Mouse (Mus musculus) brown adipose tissue, adult 24 weeks (tissue): ENCODE measurements around the gene Esrrg. TPM values are rescaled to one million over a fixed set of nuclear protein-coding genes. Genes with fewer than 3 reads are reported as not detected.

Source experiments
- H3K27ac ChIP-seq: fragments of 200-500 bp; replicated peaks from 2 replicates; pipeline ENCODE4 v1.5.1; 2012; ENCODE audit warnings: low read depth, mild to moderate bottlenecking, low read length
- H3K4me1 ChIP-seq: fragments of 200-500 bp; 2 replicates; pipeline ENCODE4 v1.6.1; 2012; ENCODE audit warnings: low read length, mixed read lengths; ENCODE audit not compliant: control insufficient read depth, insufficient read depth, insufficient read length
- H3K4me3 ChIP-seq: fragments of 200-500 bp; 2 replicates; pipeline ENCODE4 v1.5.1; 2012; ENCODE audit warnings: low read depth, mild to moderate bottlenecking, low read length, moderate library complexity; ENCODE audit not compliant: insufficient read depth
- polyA plus RNA-seq: library from polyadenylated mRNA; stranded (reverse); fragments of >200 nt; gene quantifications from 2 replicates; pipeline ENCODE4 v1.2.4, GENCODE M21; 2012; ENCODE audit not compliant: missing spikeins, insufficient read depth, insufficient read length

The Esrrg gene
- polyA plus RNA-seq, 1 experiment: 12.5 TPM

DNA sequence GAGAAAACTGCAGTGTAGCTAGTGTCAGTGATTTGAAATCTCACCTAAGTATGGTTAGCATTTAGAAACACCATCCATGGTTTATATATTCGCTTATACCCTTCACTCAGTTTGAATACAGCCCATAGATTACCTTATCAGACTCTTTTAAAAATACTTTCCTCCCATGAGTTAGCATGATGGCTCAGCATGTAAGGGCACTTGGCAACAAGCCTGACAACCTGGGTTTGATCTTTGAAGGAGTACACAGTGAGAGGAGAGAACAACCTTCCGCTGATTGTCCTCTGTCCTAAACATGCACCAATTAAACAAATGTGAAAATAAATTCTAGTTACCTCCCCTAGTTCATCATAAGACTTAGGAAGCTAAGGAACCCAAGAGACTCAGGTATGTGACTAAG, 550.5 kb downstream of the Esrrg start:
- Histone ChIP-seq H3K27ac (no peak overlapping the region), H3K4me1 (no peaks in the 10 kb centered on the region), H3K4me3 (no peak overlapping the region)

DNA sequence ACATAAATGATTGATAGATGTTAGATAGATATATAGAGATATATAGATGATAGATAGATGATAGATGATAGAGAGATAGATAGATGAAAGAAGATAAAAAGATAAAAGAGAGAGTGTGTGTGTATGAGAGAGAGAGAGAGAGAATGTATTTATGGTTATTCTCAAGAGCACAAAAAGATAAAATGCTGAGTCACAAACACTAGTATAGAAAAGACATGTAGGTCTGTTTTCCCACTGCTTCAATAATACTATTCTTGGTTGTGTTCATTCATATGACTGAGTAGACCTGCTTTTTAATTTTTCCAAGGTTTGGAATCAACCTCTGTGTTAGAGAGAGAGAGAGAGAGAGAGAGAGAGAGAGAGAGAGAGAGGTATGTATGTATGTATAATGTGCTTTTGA, 554.5 kb downstream of the Esrrg start:
- Histone ChIP-seq H3K4me1 (no peaks in the 10 kb centered on the region), H3K27ac (no peak overlapping the region), H3K4me3 (no peak overlapping the region)

DNA sequence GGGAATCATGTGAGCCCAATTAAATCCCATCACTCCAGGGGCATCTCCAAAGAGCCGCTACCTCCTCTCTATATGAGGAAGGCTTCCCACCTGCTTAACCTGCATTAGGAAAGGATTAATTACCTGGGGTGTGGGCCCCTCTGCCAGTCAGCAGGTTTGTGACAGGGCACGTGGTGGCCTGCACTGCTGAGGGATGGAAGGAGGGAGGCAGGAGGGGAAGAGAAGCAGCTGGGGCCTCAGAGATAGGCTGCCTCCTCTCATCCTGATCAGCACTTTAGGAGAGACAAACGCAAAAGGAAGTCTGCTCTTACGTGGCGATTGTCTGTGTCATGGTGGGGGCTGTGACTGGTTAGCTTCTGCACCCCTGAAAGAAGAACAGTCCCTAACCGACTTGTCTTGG, 555.7 kb downstream of the Esrrg start:
- H3K4me3 ChIP-seq: no peak overlapping the region
- H3K4me1 ChIP-seq: no peaks in the 10 kb centered on the region
- H3K27ac ChIP-seq: no peak overlapping the region

DNA sequence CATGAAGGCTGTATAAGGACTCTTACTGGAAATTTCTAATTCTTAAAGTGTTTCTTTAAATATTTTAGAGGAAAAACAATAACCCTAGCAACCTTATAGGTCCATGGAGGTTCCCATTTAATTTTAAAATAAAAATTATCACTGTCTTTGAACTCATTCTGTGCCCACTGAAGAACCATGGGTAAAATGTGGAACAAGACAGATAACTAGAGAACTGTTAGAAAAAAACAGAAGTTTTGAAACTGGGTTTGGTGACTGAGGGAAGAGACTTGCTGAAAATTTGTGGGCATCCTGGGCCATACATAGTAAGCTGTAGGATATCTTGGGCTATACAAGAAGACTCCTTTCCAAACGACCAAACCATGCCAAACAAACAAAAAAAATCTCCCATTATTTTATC, 565.3 kb downstream of the Esrrg start:
- Histone ChIP-seq H3K27ac (no peak overlapping the region), H3K4me3 (no peak overlapping the region), H3K4me1 (peaks cover 6% of the 10 kb centered on the region; the same call in 1 of the 2 replicates)

DNA sequence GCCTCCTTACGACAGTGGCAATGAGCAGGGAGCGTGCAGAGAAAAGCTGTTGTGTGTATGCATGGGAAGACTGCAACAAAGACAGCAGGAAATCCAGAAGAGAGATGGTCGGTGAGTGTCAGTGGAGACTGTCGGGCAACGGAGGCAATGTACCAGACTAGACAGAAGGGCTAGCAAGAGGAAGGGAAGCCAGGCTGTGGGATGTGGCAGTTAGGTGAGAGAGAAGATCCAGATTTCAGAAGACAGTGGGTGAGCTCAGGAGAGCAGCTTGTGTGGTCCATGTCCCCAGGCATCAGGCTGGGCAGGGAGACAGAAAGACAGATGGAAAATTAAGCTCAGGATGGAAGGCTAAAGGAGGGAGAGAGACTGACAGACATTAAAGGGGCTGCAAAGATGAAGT, 574.4 kb downstream of the Esrrg start:
- Histone ChIP-seq H3K27ac (no peak overlapping the region), H3K4me3 (no peak overlapping the region), H3K4me1 (no peaks in the 10 kb centered on the region)

DNA sequence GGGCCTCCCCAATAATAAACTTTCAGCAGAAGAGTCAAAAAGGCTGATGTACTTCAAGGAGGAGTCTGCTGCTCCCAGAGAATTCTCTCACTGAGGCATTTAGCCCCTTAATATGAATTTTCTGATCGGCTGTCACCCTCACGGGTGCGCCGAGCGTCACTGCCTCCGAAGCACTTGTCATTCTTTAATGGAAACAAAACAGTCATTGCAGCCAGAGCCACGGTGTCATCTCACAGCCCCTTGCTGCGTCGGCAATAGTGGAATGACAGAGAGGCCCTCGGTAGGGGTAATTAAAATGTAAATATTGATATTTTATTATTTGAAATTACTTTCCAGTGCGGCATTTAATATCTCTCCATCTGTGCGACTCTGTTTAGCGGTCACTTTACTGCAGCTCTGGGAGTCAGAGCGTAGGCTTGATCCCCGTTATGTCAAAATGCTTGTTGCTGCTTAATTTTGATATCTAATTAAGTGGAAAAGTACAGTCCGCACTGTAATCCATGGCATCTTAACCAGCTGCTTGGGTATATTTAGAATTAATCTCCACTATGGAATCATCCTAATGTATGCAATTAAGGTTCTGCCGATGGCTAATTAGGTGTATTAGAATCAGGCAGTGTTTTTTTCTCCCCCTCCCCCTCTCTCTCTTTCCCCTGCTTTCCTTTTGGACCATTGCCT, 578.0 kb downstream of the Esrrg start:
- Histone ChIP-seq H3K4me3 (no peak overlapping the region), H3K27ac (no peak overlapping the region), H3K4me1 (no peaks in the 10 kb centered on the region)

DNA sequence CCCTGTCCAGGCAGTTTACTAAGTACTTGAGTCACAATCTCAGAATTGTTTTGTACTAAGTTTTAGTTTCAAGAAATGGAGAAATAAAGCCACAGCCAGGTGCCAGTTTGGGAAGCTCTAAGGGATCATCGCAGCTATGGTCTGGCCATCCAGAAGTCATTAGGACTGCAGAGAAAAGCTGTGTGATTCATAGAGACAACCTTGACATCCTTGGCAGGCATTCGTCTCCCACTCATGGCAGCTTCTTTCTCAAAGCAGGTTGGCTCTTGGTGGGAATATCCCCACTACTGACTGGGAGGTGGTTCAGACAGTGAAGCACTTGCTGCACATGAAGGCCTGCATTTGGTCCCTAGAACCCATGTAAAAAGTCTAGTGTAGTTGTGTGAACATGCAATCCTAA, 584.4 kb downstream of the Esrrg start:
- H3K4me1 ChIP-seq: no peaks in the 10 kb centered on the region

DNA sequence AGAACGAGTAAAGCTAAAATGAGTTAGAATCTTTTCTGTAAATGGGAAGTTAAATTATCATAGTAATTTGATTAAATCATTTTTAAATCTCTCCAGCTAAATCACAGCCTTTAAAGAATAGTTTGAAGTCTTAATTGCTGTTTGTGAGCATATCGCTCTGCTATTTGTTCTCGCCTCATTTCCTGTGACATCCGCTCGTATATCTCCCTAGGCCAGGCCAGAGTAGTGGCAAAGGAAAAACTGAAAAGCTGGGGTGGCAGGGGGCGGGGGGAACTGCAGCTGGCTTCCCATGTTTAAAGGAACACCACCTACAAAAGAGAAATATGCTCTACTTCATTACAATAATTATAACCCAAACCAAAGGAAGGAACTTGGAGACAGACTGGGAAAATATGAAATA, 598.8 kb downstream of the Esrrg start:
- H3K4me3 ChIP-seq: no peak overlapping the region
- H3K27ac ChIP-seq: no peak overlapping the region
- no peaks in the 10 kb centered on the region for H3K4me1 ChIP-seq

More for the DNA sequence above, 584.4 kb downstream of the Esrrg start:
- Histone ChIP-seq H3K4me3 (no peak overlapping the region), H3K27ac (no peak overlapping the region)

DNA sequence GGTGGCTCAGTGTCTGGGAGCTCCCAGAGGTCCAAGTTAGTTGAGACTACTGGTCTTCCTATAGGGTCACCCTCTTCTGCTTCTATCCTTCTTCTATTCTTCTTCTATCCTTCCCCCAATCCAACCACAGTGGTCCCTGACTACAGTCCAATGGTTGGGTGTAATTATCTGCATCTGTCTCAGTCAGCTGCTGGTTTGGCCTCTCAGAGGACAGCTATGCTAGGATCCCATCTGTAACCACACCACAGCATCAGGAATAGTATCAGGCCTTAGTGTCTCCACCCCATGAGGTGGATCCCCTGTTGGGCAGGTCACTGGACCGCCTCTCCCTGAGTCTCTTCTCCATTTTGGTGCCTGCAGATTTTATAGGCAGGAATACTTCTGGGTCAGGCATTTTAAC, 600.4 kb downstream of the Esrrg start:
- Histone ChIP-seq H3K27ac (no peak overlapping the region), H3K4me1 (no peaks in the 10 kb centered on the region), H3K4me3 (no peak overlapping the region)

DNA sequence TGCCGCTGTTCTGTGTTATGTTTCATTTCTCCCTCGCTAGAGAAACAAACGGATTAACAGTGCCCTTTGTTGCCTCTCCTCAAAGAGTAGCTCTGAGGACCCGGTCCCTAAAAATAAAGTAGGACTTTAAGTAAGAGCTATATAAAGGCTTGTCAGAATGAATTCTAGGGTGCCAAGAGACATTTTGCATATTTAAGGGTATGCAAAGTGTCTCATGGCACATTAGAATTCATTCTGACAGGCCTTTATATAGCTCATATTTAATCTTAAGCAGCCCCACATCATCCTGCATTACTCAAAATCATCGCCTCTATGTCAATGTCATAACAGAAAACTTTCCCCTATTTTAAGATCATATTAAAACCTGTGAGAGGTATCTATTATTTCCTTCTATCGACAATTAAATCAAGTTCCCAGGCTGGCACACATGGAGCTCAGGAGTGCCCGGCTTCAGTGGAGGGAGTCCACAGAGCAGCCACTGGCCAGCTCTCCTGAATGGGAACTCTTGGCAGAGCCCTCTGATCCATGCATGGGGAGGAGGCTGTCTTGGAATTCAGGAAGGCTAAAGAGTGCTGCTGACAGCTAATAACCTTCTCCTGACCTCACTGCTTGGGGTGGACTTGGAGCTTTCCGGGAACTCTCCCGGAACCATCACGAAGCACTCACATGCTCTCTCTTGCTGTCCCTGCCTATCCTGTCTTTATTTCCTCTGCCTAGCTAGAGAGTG, 606.5 kb downstream of the Esrrg start:
- Histone ChIP-seq H3K4me1 (no peaks in the 10 kb centered on the region), H3K4me3 (no peak overlapping the region), H3K27ac (no peak overlapping the region)

DNA sequence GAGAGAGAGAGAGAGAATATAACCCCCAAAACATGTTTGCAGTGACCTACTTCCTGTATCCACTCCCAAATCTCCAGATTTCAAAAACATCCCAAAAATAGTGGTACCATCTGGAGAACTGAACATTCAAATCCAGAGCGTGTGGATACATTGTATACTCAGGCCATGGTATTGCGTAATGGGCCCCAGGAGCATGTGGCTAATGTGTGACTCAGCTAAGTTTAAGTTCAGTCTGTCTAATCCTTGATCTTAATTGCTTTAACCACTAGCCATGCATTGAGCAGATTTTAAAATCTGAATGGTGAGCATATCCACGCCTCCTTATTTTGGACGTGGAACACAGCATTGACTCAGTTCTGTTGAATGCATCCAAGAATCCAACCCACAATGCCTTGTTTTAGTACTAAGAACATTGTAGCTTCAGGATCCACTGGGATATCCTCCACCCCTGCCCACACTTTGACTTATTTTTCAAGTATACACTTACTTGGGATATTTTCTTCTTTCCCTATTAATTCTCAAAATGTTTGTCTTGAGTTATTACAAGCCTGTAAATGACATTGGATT, 612.7 kb downstream of the Esrrg start:
- Histone ChIP-seq H3K4me1 (no peaks in the 10 kb centered on the region), H3K27ac (no peak overlapping the region), H3K4me3 (no peak overlapping the region)

DNA sequence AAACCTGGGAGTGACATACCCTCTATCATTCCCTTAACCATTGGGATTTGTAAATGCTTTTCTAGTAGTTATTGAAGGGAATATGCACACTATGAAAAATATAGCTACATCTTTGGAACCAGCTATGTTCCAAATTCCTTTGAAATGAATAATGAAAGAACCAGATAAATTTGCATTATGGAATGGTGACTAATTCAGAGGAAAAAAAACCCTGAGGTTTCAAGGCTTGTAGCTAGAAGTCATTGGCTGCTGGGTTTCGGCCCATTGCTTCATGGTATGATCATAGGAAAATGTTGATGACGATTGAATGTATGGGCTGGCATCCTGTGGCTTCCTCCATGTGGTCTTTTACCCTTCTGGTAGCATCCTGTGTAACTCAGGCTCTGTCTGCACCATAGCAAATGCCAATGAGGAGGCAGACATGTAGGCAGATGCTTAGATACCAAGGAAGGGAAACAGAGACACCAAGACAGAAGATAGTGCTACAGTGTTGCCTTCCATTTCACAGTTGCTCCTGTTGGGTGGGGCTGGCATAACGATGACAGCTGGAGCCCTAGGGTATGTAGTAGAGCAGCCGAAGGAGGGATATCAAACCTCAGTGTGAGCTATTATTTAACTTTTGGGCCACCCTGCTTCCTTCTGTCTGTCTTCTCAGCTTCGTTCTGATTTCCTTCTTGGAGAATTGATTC, 624.6 kb downstream of the Esrrg start:
- Histone ChIP-seq H3K27ac (no peak overlapping the region), H3K4me1 (no peaks in the 10 kb centered on the region), H3K4me3 (no peak overlapping the region)

DNA sequence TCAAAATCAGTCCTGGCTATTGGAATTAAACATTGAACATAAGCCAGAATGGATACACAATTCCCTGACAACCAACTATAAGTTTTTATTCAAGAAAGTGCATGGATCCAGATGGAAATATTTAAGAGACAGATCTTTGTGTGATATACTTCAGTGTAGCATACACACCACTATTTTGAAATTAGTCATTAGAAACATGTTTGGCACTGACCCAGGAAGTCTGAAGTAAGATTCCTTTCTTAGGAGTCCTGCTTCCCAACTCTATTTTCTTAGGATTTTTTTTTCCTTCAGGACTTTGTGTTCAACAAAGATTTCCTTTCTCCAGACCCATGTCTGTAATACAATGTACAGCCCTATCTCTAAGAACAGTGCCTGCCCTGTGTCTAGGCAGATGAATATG, 630.0 kb downstream of the Esrrg start:
- no peaks in the 10 kb centered on the region; the same call in 1 of the 2 replicates for H3K4me1 ChIP-seq
- H3K4me3 ChIP-seq: no peak overlapping the region
- no peak overlapping the region for H3K27ac ChIP-seq

DNA sequence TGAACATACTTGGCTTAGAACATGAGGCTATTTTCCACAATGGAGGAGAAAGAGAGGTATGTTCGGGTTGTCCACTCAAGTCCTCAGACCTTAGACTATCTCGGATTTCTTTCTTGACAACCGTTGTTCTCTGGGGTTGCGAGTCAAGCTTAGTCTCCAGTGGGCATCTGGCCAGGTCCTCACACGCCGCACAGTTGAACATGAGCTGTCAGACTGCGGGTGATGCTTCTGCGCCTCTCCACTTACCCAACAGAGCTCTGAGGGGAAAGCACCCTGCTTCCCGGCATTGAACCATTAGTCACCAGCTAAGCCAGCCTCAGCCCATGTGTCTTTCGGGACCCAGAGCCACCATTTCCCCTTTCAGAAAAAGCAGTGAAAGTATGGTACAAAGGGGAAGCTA, 633.2 kb downstream of the Esrrg start:
- no peak overlapping the region for H3K27ac ChIP-seq
- H3K4me1 ChIP-seq: no peaks in the 10 kb centered on the region; the same call in 1 of the 2 replicates
- H3K4me3 ChIP-seq: no peak overlapping the region

DNA sequence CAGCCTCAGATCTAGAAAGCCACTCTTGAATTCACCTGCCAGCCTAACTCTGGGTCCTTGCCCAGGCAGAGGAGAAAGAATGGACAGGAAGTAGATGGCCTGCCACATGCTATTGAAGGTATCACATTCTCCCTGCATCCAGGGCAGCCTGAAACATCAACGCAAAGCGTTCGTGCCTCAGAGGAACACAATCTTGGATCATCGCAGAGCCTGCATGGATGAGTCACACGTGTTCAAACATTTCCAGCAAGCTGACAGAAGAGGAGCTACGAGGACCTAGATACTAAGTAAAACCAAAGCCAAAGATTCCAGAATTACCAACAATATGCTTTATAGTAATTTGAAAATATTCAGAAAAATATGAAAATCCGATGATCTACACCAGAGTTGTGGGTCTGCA, 648.9 kb downstream of the Esrrg start:
- no peaks in the 10 kb centered on the region for H3K4me1 ChIP-seq
- no peak overlapping the region for H3K4me3 ChIP-seq
- H3K27ac ChIP-seq: no peak overlapping the region
